Mouse (Mus musculus) MEL (cell line): ENCODE data around the gene Gnat1. TPM values are rescaled to one million over a fixed set of nuclear protein-coding genes. Genes with fewer than 3 reads are reported as not detected.

Source experiments
- DNase-seq: peaks from one replicate; pipeline ENCODE4 v3.0.0; 2011; ENCODE audit warnings: low read depth, low spot score
- H3K27ac ChIP-seq: 2 replicates; pipeline ENCODE4 v1.5.1; 2012; ENCODE audit warnings: low read depth, mild to moderate bottlenecking, control low read depth, low read length, moderate library complexity; ENCODE audit not compliant: control insufficient read depth
- H3K27me3 ChIP-seq, 2 experiments: fragments of 150-350 bp in 1 of 2; sonication (generic) in 1 of 2; 2 replicates each; pipeline ENCODE4 v1.6.1; 2012; ENCODE audit warnings: low read length in 2 of 2, mild to moderate bottlenecking in 2 of 2, improper control_type of control experiment in 1 of 2, moderate library complexity in 1 of 2; ENCODE audit not compliant: insufficient read depth in 2 of 2, control insufficient read depth in 1 of 2
- H3K36me3 ChIP-seq, 2 experiments: 2 replicates each; pipeline ENCODE4 v1.6.1; 2012 to 2014; ENCODE audit warnings: low read length in 2 of 2, improper control_type of control experiment in 1 of 2, inconsistent platforms in 1 of 2, mild to moderate bottlenecking in 1 of 2; ENCODE audit not compliant: insufficient read depth in 2 of 2, control insufficient read depth in 1 of 2
- H3K4me1 ChIP-seq, 2 experiments: fragments of 150-350 bp in 1 of 2; sonication (generic) in 1 of 2; 2 replicates each; pipeline ENCODE4 v1.6.1; 2012; ENCODE audit warnings: low read length in 2 of 2, improper control_type of control experiment in 1 of 2, mild to moderate bottlenecking in 1 of 2; ENCODE audit not compliant: insufficient read depth in 2 of 2, control insufficient read depth in 1 of 2
- H3K4me3 ChIP-seq, 2 experiments: fragments of 150-350 bp in 1 of 2; sonication (generic) in 1 of 2; 2 replicates each; pipeline ENCODE4 v1.5.1; 2012; ENCODE audit warnings: low read depth in 2 of 2, low read length in 2 of 2, mild to moderate bottlenecking in 2 of 2, moderate library complexity in 2 of 2, control low read depth in 1 of 2, improper control_type of control experiment in 1 of 2; ENCODE audit not compliant: control insufficient read depth in 1 of 2, insufficient read depth in 1 of 2
- H3K79me2 ChIP-seq: 2 replicates; pipeline ENCODE4 v1.6.1; 2012; ENCODE audit warnings: mild to moderate bottlenecking, low read length, moderate library complexity; ENCODE audit not compliant: control insufficient read depth, poor library complexity, insufficient read depth
- H3K9ac ChIP-seq: 2 replicates; pipeline ENCODE4 v1.6.1; 2012; ENCODE audit warnings: low read depth, mild to moderate bottlenecking, control low read depth, low read length, moderate library complexity; ENCODE audit not compliant: control insufficient read depth, poor library complexity, severe bottlenecking
- H3K9me3 ChIP-seq: fragments of 150-350 bp; sonication (generic); replicated peaks from 2 replicates; pipeline ENCODE4 v1.6.1; 2012; ENCODE audit warnings: mild to moderate bottlenecking, low read length, improper control_type of control experiment, moderate library complexity; ENCODE audit not compliant: insufficient read depth
- CTCF ChIP-seq, 3 experiments: IDR thresholded peaks in 2 of 3; conservative IDR thresholded peaks in 1 of 3; 2 replicates each; pipeline ENCODE4 v1.5.1; 2011 to 2012; ENCODE audit warnings: low read length in 3 of 3, low read depth in 2 of 3, mild to moderate bottlenecking in 2 of 3, improper control_type of control experiment in 1 of 3, inconsistent platforms in 1 of 3, mixed read lengths in 1 of 3, moderate library complexity in 1 of 3; ENCODE audit not compliant: control insufficient read depth in 1 of 3, insufficient read depth in 1 of 3, poor library complexity in 1 of 3, severe bottlenecking in 1 of 3
- ETS1 ChIP-seq: IDR thresholded peaks from 2 replicates; pipeline ENCODE4 v1.6.1; 2012; ENCODE audit warnings: low read depth, mild to moderate bottlenecking, inconsistent platforms, low read length, improper control_type of control experiment, moderate library complexity
- HCFC1 ChIP-seq: IDR thresholded peaks from 2 replicates; pipeline ENCODE4 v1.6.1; 2012; ENCODE audit warnings: low read depth, mild to moderate bottlenecking, inconsistent platforms, low read length, improper control_type of control experiment, moderate library complexity
- JUND ChIP-seq: IDR thresholded peaks from 2 replicates; pipeline ENCODE4 v1.6.1; 2011; ENCODE audit warnings: low read depth, mild to moderate bottlenecking, improper control_type of control experiment, low read length
- MAZ ChIP-seq: IDR thresholded peaks from 2 replicates; pipeline ENCODE4 v1.6.1; 2012; ENCODE audit warnings: low read depth, mild to moderate bottlenecking, inconsistent platforms, low read length, improper control_type of control experiment
- MEF2A ChIP-seq: IDR thresholded peaks from 2 replicates; pipeline ENCODE4 v1.6.1; 2014; ENCODE audit warnings: low read depth, mild to moderate bottlenecking, inconsistent platforms, low read length, improper control_type of control experiment; ENCODE audit not compliant: poor library complexity, insufficient replicate concordance, severe bottlenecking; ENCODE audit errors: extremely low read depth
- MYC ChIP-seq: IDR thresholded peaks from 2 replicates; pipeline ENCODE4 v1.6.1; 2011; ENCODE audit warnings: low read depth, mild to moderate bottlenecking, low read length, improper control_type of control experiment, moderate library complexity
- NELFE ChIP-seq: IDR thresholded peaks from 2 replicates; pipeline ENCODE4 v1.6.1; 2011; ENCODE audit warnings: low read depth, low read length, improper control_type of control experiment
- NRF1 ChIP-seq: IDR thresholded peaks from 2 replicates; pipeline ENCODE4 v1.6.1; 2014; ENCODE audit warnings: low read depth, mild to moderate bottlenecking, inconsistent platforms, low read length, improper control_type of control experiment, moderate library complexity; ENCODE audit not compliant: poor library complexity, insufficient read depth, severe bottlenecking
- POLR2AphosphoS5 ChIP-seq: IDR thresholded peaks from 2 replicates; pipeline ENCODE4 v1.6.1; 2012; ENCODE audit warnings: low read depth, borderline replicate concordance, mild to moderate bottlenecking, inconsistent platforms, low read length, moderate library complexity, mixed read lengths
- RCOR1 ChIP-seq: IDR thresholded peaks from 2 replicates; pipeline ENCODE4 v1.6.1; 2012; ENCODE audit warnings: low read depth, mild to moderate bottlenecking, inconsistent platforms, low read length, improper control_type of control experiment
- TBP ChIP-seq: IDR thresholded peaks from 2 replicates; pipeline ENCODE4 v1.8.0; 2011; ENCODE audit warnings: low read depth, low read length, improper control_type of control experiment
- UBTF ChIP-seq: IDR thresholded peaks from 2 replicates; pipeline ENCODE4 v1.6.1; 2012; ENCODE audit warnings: low read depth, mild to moderate bottlenecking, inconsistent platforms, low read length, improper control_type of control experiment, moderate library complexity, borderline replicate concordance; ENCODE audit not compliant: insufficient read depth
- ZKSCAN1 ChIP-seq: IDR thresholded peaks from 2 replicates; pipeline ENCODE4 v1.6.1; 2012; ENCODE audit warnings: low read depth, mild to moderate bottlenecking, inconsistent platforms, low read length, improper control_type of control experiment, moderate library complexity
- polyA plus RNA-seq, 2 experiments: library from polyadenylated mRNA; stranded (reverse) in 1 of 2; unstranded in 1 of 2; fragments of >175 nt in 1 of 2; fragments of >200 nt in 1 of 2; gene quantifications; 2 replicates each; pipeline versions ENCODE4 v1.2.1 to v1.2.4; 2012; ENCODE audit warnings: low replicate concordance in 2 of 2, low read depth in 1 of 2; ENCODE audit not compliant: insufficient read length in 2 of 2, insufficient read depth in 1 of 2, missing spikeins in 1 of 2
- total RNA-seq: library from RNA; depleted of rRNA; stranded (reverse); fragments of 300-350 nt; gene quantifications from 2 replicates; pipeline ENCODE4 v1.2.3, GENCODE M21; 2012

The Gnat1 gene
- total and polyA plus RNA-seq, 3 experiments = 0.27 to 326 TPM; not detected in 1

DNA sequence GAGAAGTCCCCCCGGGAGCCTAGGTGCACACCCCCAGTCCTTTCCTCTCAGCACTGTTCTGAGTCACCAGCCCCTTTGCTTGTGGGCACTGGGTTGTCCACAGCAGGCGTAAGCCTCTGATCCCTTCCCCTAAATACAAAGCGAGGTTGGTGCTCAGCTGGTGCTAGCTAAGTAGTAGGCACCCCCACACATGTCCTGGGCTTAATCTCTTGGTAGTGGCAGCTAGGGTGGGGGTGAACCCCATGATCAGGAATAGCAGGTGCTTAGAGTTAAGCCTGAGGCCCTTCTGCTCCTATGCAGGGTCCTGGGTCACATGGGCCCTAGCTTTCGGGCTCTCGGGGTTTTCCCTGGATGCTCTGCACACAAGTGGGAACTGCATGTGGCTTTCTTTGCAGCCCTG lies 22.4 kb downstream of the Gnat1 start:
- Histone ChIP-seq H3K9ac (no peak overlapping the region), H3K36me3 (no peaks in the 10 kb centered on the region)
- TF ChIP-seq POLR2AphosphoS5 (no peak), NRF1 (no peak), CTCF (IDR thresholded peaks at IDR 0.05 in 2 of 3, conservative IDR thresholded peaks at IDR 0.05 in 1 of 3; ENCODE audit: control insufficient read depth in 1 of 3, insufficient read depth in 1 of 3, low read depth in 2 of 3, low read length in 3 of 3, poor library complexity in 1 of 3, severe bottlenecking in 1 of 3) (no peak), HCFC1 (no peak), RCOR1 (no peak), NELFE (no peak), TBP (no peak), UBTF (no peak), ETS1 (no peak), MYC (no peak)
- TF ChIP-seq, all 39 proteins: peak for 0
- no peak for DNase-seq
- Histone ChIP-seq H3K4me1 (no peaks in the 10 kb centered on the region), H3K79me2 (no peaks in the 10 kb centered on the region), H3K4me3 (no peak overlapping the region), H3K27me3 (peaks cover 4 to 6% of the 10 kb centered on the region in 2 experiments), H3K9me3 (no peaks in the 10 kb centered on the region), H3K27ac (no peak overlapping the region)

DNA sequence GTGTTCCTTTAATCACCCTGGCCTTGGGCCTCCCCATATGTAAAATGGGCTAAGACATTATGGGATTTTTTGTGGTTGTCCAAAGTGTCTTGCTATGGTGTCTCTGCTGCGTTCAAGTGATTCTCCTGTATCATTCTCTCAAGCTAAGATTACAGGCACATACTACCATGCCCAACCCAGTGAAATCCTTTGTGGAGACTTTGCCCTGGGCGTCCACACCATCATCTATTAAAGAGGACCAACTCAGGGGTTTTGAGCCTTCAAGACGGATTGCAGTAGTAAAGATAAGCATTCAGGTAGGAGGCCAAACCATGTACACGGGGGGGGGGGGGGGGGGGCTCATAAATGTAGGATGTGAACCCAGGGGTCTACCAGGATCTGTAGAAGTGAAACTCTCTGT lies 24.9 kb downstream of the Gnat1 start:
- Histone ChIP-seq H3K27ac (no peak overlapping the region), H3K4me1 (no peaks in the 10 kb centered on the region), H3K36me3 (no peaks in the 10 kb centered on the region), H3K27me3 (peaks cover 6% of the 10 kb centered on the region in 2 experiments), H3K79me2 (no peaks in the 10 kb centered on the region), H3K9me3 (no peaks in the 10 kb centered on the region), H3K9ac (no peak overlapping the region), H3K4me3 (no peak overlapping the region)
- no peak for DNase-seq
- TF ChIP-seq JUND (no peak), MAZ (no peak), HCFC1 (no peak), UBTF (no peak), ETS1 (no peak)

- H3K27me3 ChIP-seq = peaks cover 4% of the 10 kb centered on the region in 2 experiments
- no peaks in the 10 kb centered on the region for H3K4me1 ChIP-seq
- TF ChIP-seq MEF2A (no peak), ZKSCAN1 (no peak), MAZ (no peak), NELFE (no peak)
- TF ChIP-seq, all 39 proteins: peak for 0
- Histone ChIP-seq H3K79me2 (no peaks in the 10 kb centered on the region), H3K36me3 (no peaks in the 10 kb centered on the region), H3K9me3 (no peaks in the 10 kb centered on the region), H3K4me3 (no peak overlapping the region), H3K27ac (no peak overlapping the region), H3K9ac (no peak overlapping the region)
- DNase-seq = no peak
Observed at GRCm38 (mm10) chr9:107653474-107653873, 26.0 kb downstream of the Gnat1 start.
